Mouse (Mus musculus) megakaryocyte, adult 5-6 weeks (primary cell): ENCODE measurements around the gene Cradd. TPM values are rescaled to one million over a fixed set of nuclear protein-coding genes. Genes with fewer than 3 reads are reported as not detected.

Experiments
- ATAC-seq: 2 replicates; pipeline ENCODE4 v1.8.0; 2016; ENCODE audit warnings: mild to moderate bottlenecking, inconsistent platforms; ENCODE audit not compliant: poor library complexity, severe bottlenecking
- total RNA-seq, 2 experiments: library from RNA; stranded (forward) in 1 of 2; stranded (reverse) in 1 of 2; fragments of 153-499, 151-499 nt in 1 of 2; fragments of 221-1000, 200-1000 nt in 1 of 2; gene quantifications; 2 replicates each; pipeline versions ENCODE4 v1.2.3 to v1.2.4; 2015 to 2017

Gene Cradd
- total RNA-seq (2015) (20.3 and 20.5 TPM in 2 replicates), total RNA-seq (2017) (3.6 and 7.3 TPM in 2 replicates)

GRCm38 (mm10) chr10:95323393-95324277 is at the start of gene Cradd:
Gene Cradd (minus strand): TSS chr10:95324133.
- peak; percentile 94 for ATAC-seq

- no peak for ATAC-seq
Observed at GRCm38 (mm10) chr10:95373340-95373739, 49.4 kb upstream of the Cradd start.

GRCm38 (mm10) chr10:95371942-95372341 is 48.0 kb upstream of the Cradd start:
- peak; percentile 88 for ATAC-seq

- ATAC-seq, result no peak
Observed at GRCm38 (mm10) chr10:95369190-95369589, 45.3 kb upstream of the Cradd start.

- ATAC-seq, result no peak
Observed at GRCm38 (mm10) chr10:95368151-95368550, 44.2 kb upstream of the Cradd start.

- peak; percentile 54; the same call in 1 of the 2 replicates for ATAC-seq
Observed at GRCm38 (mm10) chr10:95367661-95368089, 43.7 kb upstream of the Cradd start.

- no peak for ATAC-seq
Observed at GRCm38 (mm10) chr10:95367241-95367640, 43.3 kb upstream of the Cradd start.

- ATAC-seq, result no peak
Observed at GRCm38 (mm10) chr10:95362326-95362725, 38.4 kb upstream of the Cradd start.

GRCm38 (mm10) chr10:95361260-95361841 is 37.4 kb upstream of the Cradd start:
- ATAC-seq, result peak; percentile 70

- ATAC-seq, result no peak
Observed at GRCm38 (mm10) chr10:95360048-95360447, 36.1 kb upstream of the Cradd start.

- peak; percentile 88 for ATAC-seq
Observed at GRCm38 (mm10) chr10:95357721-95358120, 33.8 kb upstream of the Cradd start.

- ATAC-seq, result no peak
Observed at GRCm38 (mm10) chr10:95356711-95357110, 32.8 kb upstream of the Cradd start.

- ATAC-seq, result no peak
Observed at GRCm38 (mm10) chr10:95355678-95356268, 31.8 kb upstream of the Cradd start.

GRCm38 (mm10) chr10:95354673-95355072 is 30.7 kb upstream of the Cradd start:
- ATAC-seq, result no peak

GRCm38 (mm10) chr10:95354047-95354446 is 30.1 kb upstream of the Cradd start:
- no peak for ATAC-seq

GRCm38 (mm10) chr10:95348457-95348856 is 24.5 kb upstream of the Cradd start:
- ATAC-seq, result no peak

GRCm38 (mm10) chr10:95347776-95348175 is 23.8 kb upstream of the Cradd start:
- ATAC-seq, result no peak

- ATAC-seq, result no peak
Observed at GRCm38 (mm10) chr10:95342833-95343590, 19.1 kb upstream of the Cradd start.

GRCm38 (mm10) chr10:95340676-95341075 is 16.7 kb upstream of the Cradd start:
- no peak for ATAC-seq

- no peak for ATAC-seq
Observed at GRCm38 (mm10) chr10:95337589-95337988, 13.7 kb upstream of the Cradd start.
